Mouse (Mus musculus) G1E (cell line): ENCODE measurements around the gene Zfp740.

ENCODE experiments used
- CTCF ChIP-seq: IDR thresholded peaks from 2 replicates; pipeline ENCODE4 v1.5.1; 2012; ENCODE audit warnings: low read depth, low read length, inconsistent platforms, mixed read lengths
- GATA1 ChIP-seq: IDR thresholded peaks from 2 replicates; pipeline ENCODE4 v1.6.1; 2012; ENCODE audit warnings: borderline replicate concordance, low read length, inconsistent platforms, mixed read lengths
- TAL1 ChIP-seq: conservative IDR thresholded peaks from 2 replicates; pipeline ENCODE4 v1.6.1; 2012; ENCODE audit warnings: low read depth, low read length, inconsistent platforms, mixed read lengths

DNA sequence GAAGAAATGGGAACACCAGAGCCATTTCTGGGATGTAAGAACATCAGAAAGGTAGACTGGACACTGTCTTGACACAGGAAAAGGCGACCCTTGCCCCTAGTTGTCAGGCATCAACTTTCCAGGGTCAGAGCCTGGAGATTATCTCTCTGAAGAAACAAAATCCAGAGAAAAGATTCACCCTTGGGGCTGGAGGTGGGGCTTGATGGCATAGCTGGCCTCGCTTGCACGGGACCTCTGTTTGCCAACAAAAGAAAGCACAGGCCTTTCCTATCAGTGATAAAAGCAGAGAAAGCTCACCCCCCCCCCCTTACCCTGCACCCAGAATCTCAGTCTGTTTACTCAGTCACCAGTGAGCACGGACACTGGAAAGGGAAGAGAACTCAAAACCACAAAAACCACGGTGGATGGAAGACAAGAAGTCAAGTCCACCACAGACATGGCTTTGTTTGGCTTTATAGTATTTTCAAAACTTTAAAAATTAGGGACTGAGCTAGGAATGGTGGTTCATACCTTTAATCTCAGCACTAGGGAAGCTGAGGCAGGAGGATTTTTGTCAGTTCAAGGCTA is 10.1 kb upstream of the Zfp740 start:
- TF ChIP-seq CTCF (no peak), GATA1 (no peak), TAL1 (no peak)
